ENCODE assay signal across 8 mouse cellular contexts in genomic region chr11:58322824-58323569, GRCm38 (mm10). TPM values are rescaled to one million over a fixed set of nuclear protein-coding genes. Genes with fewer than 3 reads are reported as not detected.
A peak's percentile ranks its signal among the peaks of the same experiment; 100 is the strongest.
DNase-seq lines count a peak whose midpoint lies in the region; ATAC-seq and TF ChIP-seq lines count a peak whose summit lies in the region.

No protein-coding gene starts in this region.

- peaks cover 28% of the 10 kb centered on the region for H3K36me3 ChIP-seq in forebrain, embryonic 13.5 days (ENCODE audit: poor library complexity, severe bottlenecking)
- peaks cover 22% of the 10 kb centered on the region for H3K36me3 ChIP-seq in liver, embryonic 16.5 days (ENCODE audit: control insufficient read depth, insufficient read depth)
- peaks cover 23% of the 10 kb centered on the region for H3K36me3 ChIP-seq in neural tube, embryonic 12.5 days
- H3K36me3 ChIP-seq in stomach, postnatal 0 days (ENCODE audit: control insufficient read depth, insufficient read depth, low read length): no peaks in the 10 kb centered on the region; the same call in 1 of the 2 replicates

- DNase-seq in ES-CJ7 (ENCODE audit: low read depth, low spot score): peak; percentile 92
- peak; percentile 98 for DNase-seq in heart, postnatal 10 days
- peak; percentile 85 for DNase-seq in large intestine, adult 2 months (ENCODE audit: low read depth, low spot score)
- peak; percentile 98 for DNase-seq in stomach, postnatal 0 days (ENCODE audit: low spot score)

- H3K9ac ChIP-seq in forebrain, embryonic 13.5 days: peak overlapping the region; percentile 94
- peak overlapping the region; percentile 97 for H3K9ac ChIP-seq in liver, embryonic 16.5 days (ENCODE audit: low read depth, low read length)
- H3K9ac ChIP-seq in neural tube, embryonic 12.5 days: peak overlapping the region; percentile 84
- peak overlapping the region; percentile 86 for H3K9ac ChIP-seq in stomach, postnatal 0 days (ENCODE audit: low read length)

- TF ChIP-seq CTCF in stomach, postnatal 0 days (IDR thresholded peaks at IDR 0.05; ENCODE audit: low read depth): peak; percentile 34; the same call in 1 of the 2 replicates

- peak overlapping the region; percentile 95 for H3K27ac ChIP-seq in forebrain, embryonic 13.5 days
- peak overlapping the region; percentile 100 for H3K27ac ChIP-seq in liver, embryonic 16.5 days (ENCODE audit: low read length)
- H3K27ac ChIP-seq in neural tube, embryonic 12.5 days: peak overlapping the region; percentile 92
- H3K27ac ChIP-seq in stomach, postnatal 0 days (replicated peaks): peak overlapping the region; percentile 98

- peak; percentile 96 for ATAC-seq in cerebellum, adult (ENCODE audit: insufficient number of reproducible peaks, low FRiP score, low TSS enrichment)
- ATAC-seq in forebrain, embryonic 13.5 days: peak; percentile 99
- ATAC-seq in liver, embryonic 16.5 days (ENCODE audit: low read depth): peak; percentile 99
- ATAC-seq in neural tube, embryonic 12.5 days (ENCODE audit: low FRiP score, low read depth): peak; percentile 99
- peak; percentile 99 for ATAC-seq in stomach, postnatal 0 days (ENCODE audit: low FRiP score, low TSS enrichment)

- peak overlapping the region; percentile 84 for H3K4me3 ChIP-seq in forebrain, embryonic 13.5 days
- peak overlapping the region; percentile 89 for H3K4me3 ChIP-seq in liver, embryonic 16.5 days (ENCODE audit: low read depth, low read length)
- H3K4me3 ChIP-seq in neural tube, embryonic 12.5 days: peak overlapping the region; percentile 78
- H3K4me3 ChIP-seq in stomach, postnatal 0 days (ENCODE audit: low read depth, low read length): peak overlapping the region; percentile 81

- H3K9me3 ChIP-seq in forebrain, embryonic 13.5 days (replicated peaks): no peaks in the 10 kb centered on the region
- H3K9me3 ChIP-seq in liver, embryonic 16.5 days (replicated peaks; ENCODE audit: control insufficient read depth, low read length): peaks cover 3% of the 10 kb centered on the region; the same call in 1 of the 2 replicates
- H3K9me3 ChIP-seq in neural tube, embryonic 12.5 days: no peaks in the 10 kb centered on the region
- H3K9me3 ChIP-seq in stomach, postnatal 0 days (ENCODE audit: control insufficient read depth, low read length): no peaks in the 10 kb centered on the region

- no peaks in the 10 kb centered on the region for H3K27me3 ChIP-seq in forebrain, embryonic 13.5 days
- no peaks in the 10 kb centered on the region for H3K27me3 ChIP-seq in liver, embryonic 16.5 days (ENCODE audit: control insufficient read depth, insufficient read depth, low read depth, low read length)
- no peaks in the 10 kb centered on the region for H3K27me3 ChIP-seq in neural tube, embryonic 12.5 days (replicated peaks)
- H3K27me3 ChIP-seq in stomach, postnatal 0 days (ENCODE audit: control insufficient read depth, insufficient read depth, low read length): no peaks in the 10 kb centered on the region

- WGBS in forebrain, embryonic 13.5 days: under 1% methylated on average over 46 of the region's 63 CpGs
- WGBS in large intestine, adult 2 months: under 1% methylated on average over 60 of the region's 63 CpGs
- WGBS in liver, embryonic 16.5 days (ENCODE audit: insufficient replicate concordance): under 1% methylated on average over 63 of the region's 63 CpGs
- WGBS in neural tube, embryonic 12.5 days: under 1% methylated on average over 63 of the region's 63 CpGs
- 1% methylated on average over 59 of the region's 63 CpGs for WGBS in stomach, postnatal 0 days

- intact Hi-C loops in heart, postnatal 10 days (cut with DNase I): no loop called here

- H3K4me2 ChIP-seq in forebrain, embryonic 13.5 days: peak overlapping the region; percentile 87
- H3K4me2 ChIP-seq in liver, embryonic 16.5 days (ENCODE audit: low read depth, low read length): peak overlapping the region; percentile 97
- peak overlapping the region; percentile 86 for H3K4me2 ChIP-seq in neural tube, embryonic 12.5 days (replicated peaks)
- peak overlapping the region; percentile 82 for H3K4me2 ChIP-seq in stomach, postnatal 0 days (replicated peaks; ENCODE audit: low read depth)

- no peak for TF ChIP-seq EP300 in stomach, postnatal 0 days (optimal IDR thresholded peaks at IDR 0.05)

- peaks cover 20% of the 10 kb centered on the region for H3K4me1 ChIP-seq in forebrain, embryonic 13.5 days
- H3K4me1 ChIP-seq in liver, embryonic 16.5 days (ENCODE audit: control insufficient read depth, low read depth, low read length): peaks cover 34% of the 10 kb centered on the region
- peaks cover 18% of the 10 kb centered on the region; the same call in 1 of the 2 replicates for H3K4me1 ChIP-seq in neural tube, embryonic 12.5 days
- no peaks in the 10 kb centered on the region for H3K4me1 ChIP-seq in stomach, postnatal 0 days (replicated peaks; ENCODE audit: control insufficient read depth, insufficient read depth)

RNA-seq across cellular contexts. Expression of gene Zfp672, which starts 7.1 kb away (rescaled TPM):
- 38.1 and 40.5 TPM in 2 replicates for polyA plus RNA-seq in forebrain, embryonic 13.5 days (2015; fragmentation: Nextera tagmentation; extraction: Ambion mirVana)
- 10 to 100 TPM; 48.5 to 51.4 TPM for total RNA-seq in heart, postnatal 10 days (2021)
- polyA plus RNA-seq in large intestine, adult 2 months (2012; rRNA removed): 16.6 and 20.8 TPM in 2 replicates
- polyA plus RNA-seq in liver, embryonic 16.5 days (2015; fragmentation: Nextera tagmentation; extraction: Ambion mirVana): 33.8 and 36.6 TPM in 2 replicates
- polyA plus RNA-seq in neural tube, embryonic 12.5 days (2016; fragmentation: Nextera tagmentation; extraction: Ambion mirVana): 32.0 and 32.2 TPM in 2 replicates
- 76.0 and 78.4 TPM in 2 replicates for polyA plus RNA-seq in stomach, postnatal 0 days (2015; fragmentation: Nextera tagmentation; extraction: Ambion mirVana)

RNA-seq across cellular contexts. Expression of gene Sh3bp5l, which starts 7.5 kb away (rescaled TPM):
- polyA plus RNA-seq in forebrain, embryonic 13.5 days (2015; fragmentation: Nextera tagmentation; extraction: Ambion mirVana): 43.9 and 48.0 TPM in 2 replicates
- 10 to 100 TPM; 44.3 to 44.8 TPM for total RNA-seq in heart, postnatal 10 days (2021)
- polyA plus RNA-seq in large intestine, adult 2 months (2012; rRNA removed): 26.7 and 27.6 TPM in 2 replicates
- polyA plus RNA-seq in liver, embryonic 16.5 days (2015; fragmentation: Nextera tagmentation; extraction: Ambion mirVana): 16.8 and 17.0 TPM in 2 replicates
- 51.5 and 52.8 TPM in 2 replicates for polyA plus RNA-seq in neural tube, embryonic 12.5 days (2016; fragmentation: Nextera tagmentation; extraction: Ambion mirVana)
- 33.6 and 34.1 TPM in 2 replicates for polyA plus RNA-seq in stomach, postnatal 0 days (2015; fragmentation: Nextera tagmentation; extraction: Ambion mirVana)

RNA-seq across cellular contexts. Expression of gene Zfp692, which starts 16.1 kb away (rescaled TPM):
- polyA plus RNA-seq in forebrain, embryonic 13.5 days (2015; fragmentation: Nextera tagmentation; extraction: Ambion mirVana): 28.9 and 31.4 TPM in 2 replicates
- 1 to 10 TPM; 4.5 TPM for total RNA-seq in heart, postnatal 10 days (2021)
- polyA plus RNA-seq in large intestine, adult 2 months (2012; rRNA removed): 24.8 and 28.7 TPM in 2 replicates
- polyA plus RNA-seq in liver, embryonic 16.5 days (2015; fragmentation: Nextera tagmentation; extraction: Ambion mirVana): 9.8 and 10.1 TPM in 2 replicates
- polyA plus RNA-seq in neural tube, embryonic 12.5 days (2016; fragmentation: Nextera tagmentation; extraction: Ambion mirVana): 27.4 and 30.8 TPM in 2 replicates
- polyA plus RNA-seq in stomach, postnatal 0 days (2015; fragmentation: Nextera tagmentation; extraction: Ambion mirVana): 13.7 and 14.8 TPM in 2 replicates

RNA-seq across cellular contexts. Expression of gene 4930438A08Rik, which starts 48.4 kb away (rescaled TPM):
- polyA plus RNA-seq in forebrain, embryonic 13.5 days (2015; fragmentation: Nextera tagmentation; extraction: Ambion mirVana): not detected in 2 replicates
- total RNA-seq in heart, postnatal 10 days (2021): not detected
- 0.09 and 0.19 TPM in 2 replicates for polyA plus RNA-seq in large intestine, adult 2 months (2012; rRNA removed)
- 2.5 and 3.2 TPM in 2 replicates for polyA plus RNA-seq in liver, embryonic 16.5 days (2015; fragmentation: Nextera tagmentation; extraction: Ambion mirVana)
- 0.15 TPM in 1 of 2 replicates, not detected in the other for polyA plus RNA-seq in neural tube, embryonic 12.5 days (2016; fragmentation: Nextera tagmentation; extraction: Ambion mirVana)
- polyA plus RNA-seq in stomach, postnatal 0 days (2015; fragmentation: Nextera tagmentation; extraction: Ambion mirVana): 0.49 and 0.50 TPM in 2 replicates

RNA-seq across cellular contexts. Expression of gene Lypd8, which starts 55.8 kb away (rescaled TPM):
- 0.31 TPM in 1 of 2 replicates, not detected in the other for polyA plus RNA-seq in forebrain, embryonic 13.5 days (2015; fragmentation: Nextera tagmentation; extraction: Ambion mirVana)
- under 1 TPM in 1 of 2 experiments, not detected in 1; 0.22 TPM for total RNA-seq in heart, postnatal 10 days (2021)
- polyA plus RNA-seq in large intestine, adult 2 months (2012; rRNA removed): 6,429 and 6,795 TPM in 2 replicates
- 0.16 and 12.0 TPM in 2 replicates for polyA plus RNA-seq in liver, embryonic 16.5 days (2015; fragmentation: Nextera tagmentation; extraction: Ambion mirVana)
- polyA plus RNA-seq in neural tube, embryonic 12.5 days (2016; fragmentation: Nextera tagmentation; extraction: Ambion mirVana): not detected in 2 replicates
- polyA plus RNA-seq in stomach, postnatal 0 days (2015; fragmentation: Nextera tagmentation; extraction: Ambion mirVana): 1,014 and 1,152 TPM in 2 replicates

Comparison
In these comparisons a context has a peak if more than half of its experiments do, and no peak if none do; other contexts are left out.
1. Peak in every context shown above with its lines: DNase-seq, ATAC-seq, H3K4me3 ChIP-seq and H3K27ac ChIP-seq.